Mouse (Mus musculus) midbrain, embryonic 14.5 days (tissue): ENCODE measurements around the gene Lipn. TPM values are rescaled to one million over a fixed set of nuclear protein-coding genes. Genes with fewer than 3 reads are reported as not detected.

ENCODE experiments used
- ATAC-seq: fragments of 200-750 bp; cut with Nextera tagmentation; 2 replicates; pipeline ENCODE4 v1.8.0; 2017; ENCODE audit warnings: moderate number of reproducible peaks, moderate library complexity; ENCODE audit not compliant: low FRiP score, low TSS enrichment
- DNase-seq: peaks from one replicate; pipeline ENCODE4 v3.0.0-alpha.2; 2015
- H3K27ac ChIP-seq: fragments of 300-500 bp; sonication (generic); replicated peaks from 2 replicates; pipeline ENCODE4 v1.5.1; 2014; ENCODE audit warnings: mild to moderate bottlenecking, low read depth, low read length, moderate library complexity
- H3K27me3 ChIP-seq: fragments of 300-500 bp; sonication (generic); 2 replicates; pipeline ENCODE4 v1.6.1; 2014; ENCODE audit warnings: low read length, control low read depth, mixed read lengths; ENCODE audit not compliant: control insufficient read depth, insufficient read depth
- H3K36me3 ChIP-seq: fragments of 300-500 bp; sonication (generic); 2 replicates; pipeline ENCODE4 v1.6.1; 2014; ENCODE audit warnings: low read length, control low read depth; ENCODE audit not compliant: control insufficient read depth, insufficient read depth
- H3K4me1 ChIP-seq: fragments of 300-500 bp; sonication (generic); 2 replicates; pipeline ENCODE4 v1.6.1; 2014; ENCODE audit warnings: mild to moderate bottlenecking, antibody characterized with exemption, low read length, control low read depth; ENCODE audit not compliant: control insufficient read depth, insufficient read depth
- H3K4me2 ChIP-seq: fragments of 300-500 bp; sonication (generic); 2 replicates; pipeline ENCODE4 v1.6.1; 2014; ENCODE audit warnings: mild to moderate bottlenecking, low read length, moderate library complexity
- H3K4me3 ChIP-seq: fragments of 300-500 bp; sonication (generic); replicated peaks from 2 replicates; pipeline ENCODE4 v1.5.1; 2014; ENCODE audit warnings: low read depth, low read length
- H3K9ac ChIP-seq: fragments of 300-500 bp; sonication (generic); replicated peaks from 2 replicates; pipeline ENCODE4 v1.6.1; 2014; ENCODE audit warnings: mild to moderate bottlenecking, low read length, moderate library complexity
- H3K9me3 ChIP-seq: fragments of 300-500 bp; sonication (generic); 2 replicates; pipeline ENCODE4 v1.6.1; 2016; ENCODE audit warnings: low read length, control low read depth, mixed read lengths; ENCODE audit not compliant: control insufficient read depth
- WGBS: fragments of 180-500 bp; shearing (Covaris S2); extraction: QIAGEN DNeasy Blood & Tissue Kit; methylation state at CpG from one replicate; pipeline ENCODE4 v1.1.7; 2014; 5-methylcytosine and 5-hydroxymethylcytosine counted together
- microRNA-seq: library from miRNA; unstranded; fragments of <30 nt; microRNA quantifications from one replicate; pipeline ENCODE4, GENCODE M21; 2016
- polyA plus RNA-seq: library from polyadenylated mRNA; unstranded; fragments of >200 nt; fragmentation: Nextera tagmentation; extraction: Ambion mirVana; gene quantifications from 2 replicates; pipeline ENCODE4 v1.2.1, GENCODE M21; 2014

Lipn gene
- polyA plus RNA-seq, 1 experiment from 2014 or later: not detected

DNA sequence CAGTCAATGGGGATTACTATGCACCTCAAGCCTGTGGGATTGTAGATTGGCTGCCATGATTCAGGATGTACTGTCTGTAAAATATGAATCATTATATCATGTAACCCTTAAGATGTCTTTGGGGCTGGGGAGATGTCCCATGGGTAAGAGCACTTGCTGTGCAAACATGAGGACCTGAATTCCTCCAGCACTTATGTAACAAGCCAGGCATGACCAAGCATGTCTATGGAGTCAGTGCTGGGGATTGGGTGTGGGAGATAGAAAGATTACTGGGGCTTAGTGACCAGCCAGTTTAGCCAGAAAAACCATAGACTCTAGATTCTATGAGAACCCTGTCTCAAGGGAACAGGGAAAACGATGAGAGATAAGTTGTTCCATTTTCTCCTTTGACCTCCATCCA is 51.9 kb downstream of the Lipn start:
- Histone ChIP-seq H3K27me3 (no peaks in the 10 kb centered on the region), H3K9me3 (no peaks in the 10 kb centered on the region), H3K27ac (no peak overlapping the region), H3K9ac (no peak overlapping the region), H3K36me3 (no peaks in the 10 kb centered on the region), H3K4me1 (no peaks in the 10 kb centered on the region), H3K4me2 (no peak overlapping the region), H3K4me3 (no peak overlapping the region)
- DNase-seq: no peak
- WGBS: 86% methylated on average over 1 of the region's 1 CpGs
- ATAC-seq: no peak

GRCm38 (mm10) chr19:34119653-34120052 is 52.5 kb downstream of the Lipn start:
- H3K36me3 ChIP-seq: no peaks in the 10 kb centered on the region
- H3K4me1 ChIP-seq: no peaks in the 10 kb centered on the region
- 88% methylated on average over 4 of the region's 4 CpGs for WGBS
- H3K27ac ChIP-seq: no peak overlapping the region
- H3K4me3 ChIP-seq: no peak overlapping the region
- no peaks in the 10 kb centered on the region for H3K27me3 ChIP-seq
- no peak for ATAC-seq
- no peak overlapping the region for H3K4me2 ChIP-seq
- H3K9me3 ChIP-seq: no peaks in the 10 kb centered on the region
- H3K9ac ChIP-seq: no peak overlapping the region
- no peak for DNase-seq

DNA sequence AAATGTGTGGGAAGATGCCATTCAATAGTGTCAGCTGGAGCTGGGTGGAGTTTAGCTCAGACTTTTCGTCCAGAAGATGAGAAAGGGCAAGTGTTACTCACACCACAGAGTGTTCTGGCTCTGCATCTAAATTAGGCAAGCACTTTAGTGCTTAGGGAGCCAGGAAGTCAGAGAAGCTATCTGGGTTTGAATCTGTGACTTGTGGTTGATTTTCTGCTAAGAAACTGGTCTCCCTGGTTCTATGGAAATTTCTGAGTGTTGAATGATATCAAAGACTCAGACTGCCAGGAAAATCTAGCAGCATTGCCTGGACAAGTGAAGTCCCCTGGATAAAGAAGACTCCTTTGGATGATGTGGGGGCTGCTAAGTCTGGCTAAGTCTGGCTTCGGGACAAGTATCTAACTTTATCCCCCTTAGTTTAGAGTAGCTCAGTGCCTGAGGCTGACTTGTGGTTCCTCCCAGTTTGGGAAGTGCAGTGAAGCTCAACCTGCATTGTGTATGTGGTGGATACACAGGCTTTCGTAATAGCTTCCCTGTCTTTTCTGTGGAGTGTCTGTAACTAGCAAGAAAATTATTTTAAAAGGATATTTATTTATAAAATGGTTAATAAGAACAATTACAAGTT is 53.1 kb downstream of the Lipn start:
- H3K27me3 ChIP-seq: no peaks in the 10 kb centered on the region
- H3K4me2 ChIP-seq: no peak overlapping the region
- DNase-seq (no peak), ATAC-seq (no peak)
- no peak overlapping the region for H3K9ac ChIP-seq
- no peaks in the 10 kb centered on the region for H3K4me1 ChIP-seq
- H3K9me3 ChIP-seq: no peaks in the 10 kb centered on the region
- 67% methylated on average over 3 of the region's 3 CpGs for WGBS
- H3K4me3 ChIP-seq: no peak overlapping the region
- no peak overlapping the region for H3K27ac ChIP-seq
- H3K36me3 ChIP-seq: no peaks in the 10 kb centered on the region

Small RNAs within 50 kb of the gene (microRNA-seq; reads per million reads assigned to microRNA genes)
- not detected for gene Gm23334

Other genes with a start within 250 kb of the Lipn start
- not detected in 2 replicates for gene Lipf, start 106.2 kb upstream of the Lipn start, polyA plus RNA-seq
- not detected in 2 replicates for gene Lipk, start 59.1 kb upstream of the Lipn start, polyA plus RNA-seq
- not detected in 2 replicates for gene Lipm, start 33.6 kb downstream of the Lipn start, polyA plus RNA-seq
- gene Ankrd22, start 98.7 kb downstream of the Lipn start, polyA plus RNA-seq: not detected in 2 replicates
- 11.5 and 15.2 TPM in 2 replicates for gene Stambpl1, start 124.9 kb downstream of the Lipn start, polyA plus RNA-seq
- gene Acta2, start 188.2 kb downstream of the Lipn start, polyA plus RNA-seq: 0.59 and 11.3 TPM in 2 replicates
- 0.81 and 0.84 TPM in 2 replicates for gene Fas, start 223.3 kb downstream of the Lipn start, polyA plus RNA-seq